Mouse (Mus musculus) heart, embryonic 14.5 days (tissue): ENCODE results near the gene Mmp9. TPM values are rescaled to one million over a fixed set of nuclear protein-coding genes. Genes with fewer than 3 reads are reported as not detected.
A peak's percentile ranks its signal among the peaks of the same experiment; 100 is the strongest.

ENCODE experiments used
- ATAC-seq: fragments of 200-750 bp; cut with Nextera tagmentation; 2 replicates; pipeline ENCODE4 v1.8.0; 2017; ENCODE audit warnings: low read depth, moderate TSS enrichment; ENCODE audit not compliant: insufficient number of reproducible peaks, insufficient read depth, low FRiP score
- H3K27ac ChIP-seq, 2 experiments: fragments of 200-500 bp in 1 of 2; fragments of 300-500 bp in 1 of 2; sonication (generic) in 1 of 2; replicated peaks in 1 of 2; 2 replicates each; pipeline ENCODE4 v1.5.1; 2012 to 2014; ENCODE audit warnings: low read depth in 2 of 2, low read length in 2 of 2, control low read depth in 1 of 2, mild to moderate bottlenecking in 1 of 2, mixed read lengths in 1 of 2; ENCODE audit not compliant: control insufficient read depth in 1 of 2, insufficient read depth in 1 of 2
- H3K27me3 ChIP-seq: fragments of 300-500 bp; sonication (generic); 2 replicates; pipeline ENCODE4 v1.6.1; 2014; ENCODE audit warnings: mild to moderate bottlenecking, low read length, control low read depth; ENCODE audit not compliant: control insufficient read depth, insufficient read depth
- H3K36me3 ChIP-seq: fragments of 300-500 bp; sonication (generic); 2 replicates; pipeline ENCODE4 v1.6.1; 2014; ENCODE audit warnings: mild to moderate bottlenecking, control low read depth, low read length, mixed read lengths; ENCODE audit not compliant: control insufficient read depth, insufficient read depth
- H3K4me1 ChIP-seq, 2 experiments: fragments of 200-500 bp in 1 of 2; fragments of 300-500 bp in 1 of 2; sonication (generic) in 1 of 2; 2 replicates each; pipeline ENCODE4 v1.6.1; 2012 to 2014; ENCODE audit warnings: low read length in 2 of 2, control low read depth in 1 of 2, mixed read lengths in 1 of 2; ENCODE audit not compliant: control insufficient read depth in 2 of 2, insufficient read depth in 2 of 2
- H3K4me2 ChIP-seq: fragments of 300-500 bp; sonication (generic); 2 replicates; pipeline ENCODE4 v1.6.1; 2014; ENCODE audit warnings: mild to moderate bottlenecking, low read length
- H3K4me3 ChIP-seq, 2 experiments: fragments of 200-500 bp in 1 of 2; fragments of 300-500 bp in 1 of 2; sonication (generic) in 1 of 2; 2 replicates each; pipeline ENCODE4 v1.5.1; 2012 to 2014; ENCODE audit warnings: low read length in 2 of 2, mild to moderate bottlenecking in 2 of 2, control low read depth in 1 of 2, low read depth in 1 of 2, moderate library complexity in 1 of 2; ENCODE audit not compliant: control insufficient read depth in 1 of 2, insufficient read depth in 1 of 2
- H3K9ac ChIP-seq: fragments of 300-500 bp; sonication (generic); 2 replicates; pipeline ENCODE4 v1.6.1; 2014; ENCODE audit warnings: mild to moderate bottlenecking, low read length
- H3K9me3 ChIP-seq: fragments of 300-500 bp; sonication (generic); 2 replicates; pipeline ENCODE4 v1.6.1; 2016; ENCODE audit warnings: low read length, control low read depth; ENCODE audit not compliant: control insufficient read depth
- WGBS: fragments of 180-500 bp; shearing (Covaris S2); extraction: QIAGEN DNeasy Blood & Tissue Kit; methylation state at CpG from one replicate; pipeline ENCODE4 v1.1.7; 2014; 5-methylcytosine and 5-hydroxymethylcytosine counted together
- polyA plus RNA-seq: library from polyadenylated mRNA; unstranded; fragments of >200 nt; fragmentation: Nextera tagmentation; extraction: Ambion mirVana; gene quantifications from 2 replicates; pipeline ENCODE4 v1.2.1, GENCODE M21; 2014

The Mmp9 gene
- polyA plus RNA-seq, 1 experiment from 2014 or later = 0.09 TPM

DNA sequence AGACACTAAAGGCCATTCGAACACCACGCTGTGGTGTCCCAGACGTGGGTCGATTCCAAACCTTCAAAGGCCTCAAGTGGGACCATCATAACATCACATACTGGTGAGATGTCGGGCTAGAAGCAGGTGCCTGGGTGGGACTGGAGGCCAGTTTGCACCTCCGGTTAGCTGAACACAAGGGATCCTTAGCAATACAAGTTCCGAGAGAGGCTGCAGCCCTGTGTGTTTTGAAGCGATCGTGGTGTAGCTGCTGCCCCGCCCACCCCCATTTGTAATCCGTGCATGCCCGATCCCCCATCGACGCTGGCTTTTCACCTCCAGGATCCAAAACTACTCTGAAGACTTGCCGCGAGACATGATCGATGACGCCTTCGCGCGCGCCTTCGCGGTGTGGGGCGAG is 8.4 kb downstream of the Mmp9 start:
- peak overlapping the region; percentile 50 for H3K4me2 ChIP-seq
- H3K27me3 ChIP-seq = peaks cover 88% of the 10 kb centered on the region
- peak overlapping the region; percentile 7 to 16; a peak in 3 of 4 replicates for H3K4me3 ChIP-seq
- H3K9ac ChIP-seq = no peak overlapping the region
- H3K9me3 ChIP-seq = no peaks in the 10 kb centered on the region
- H3K36me3 ChIP-seq = no peaks in the 10 kb centered on the region
- no peak overlapping the region for H3K27ac ChIP-seq
- 7% methylated on average over 25 of the region's 25 CpGs for WGBS
- ATAC-seq = no peak
- H3K4me1 ChIP-seq = peaks cover 0 to 5% of the 10 kb centered on the region in 2 experiments; a peak in 2 of 4 replicates

DNA sequence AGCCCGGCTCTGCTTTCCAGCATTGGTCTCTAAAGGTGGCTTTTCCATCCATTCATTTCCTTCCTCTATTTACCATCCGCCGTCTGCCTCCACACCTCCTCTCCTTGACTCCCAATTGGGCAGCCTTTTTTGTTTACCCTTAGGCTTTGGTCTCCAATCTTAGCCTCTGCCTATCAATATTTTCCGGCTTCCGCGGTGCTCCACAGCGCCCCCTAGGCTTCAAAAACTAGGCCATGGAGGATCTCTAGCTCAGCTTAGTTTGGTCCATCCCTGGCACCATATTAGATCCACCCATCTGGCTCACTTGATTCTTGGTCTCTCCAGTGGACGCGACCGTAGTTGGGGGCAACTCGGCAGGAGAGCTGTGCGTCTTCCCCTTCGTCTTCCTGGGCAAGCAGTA is 9.9 kb downstream of the Mmp9 start:
- Histone ChIP-seq H3K36me3 (no peaks in the 10 kb centered on the region), H3K4me2 (no peak overlapping the region), H3K9me3 (no peaks in the 10 kb centered on the region), H3K27ac (no peak overlapping the region), H3K27me3 (peaks cover 94% of the 10 kb centered on the region), H3K4me3 (no peak overlapping the region), H3K9ac (no peak overlapping the region), H3K4me1 (peaks cover 0 to 5% of the 10 kb centered on the region in 2 experiments; a peak in 2 of 4 replicates)
- 21% methylated on average over 13 of the region's 13 CpGs for WGBS
- no peak for ATAC-seq

- WGBS = 79% methylated on average over 4 of the region's 4 CpGs
- peaks cover 0 to 5% of the 10 kb centered on the region in 2 experiments; a peak in 2 of 4 replicates for H3K4me1 ChIP-seq
- ATAC-seq = no peak
These were observed 11.2 kb downstream of the Mmp9 start for GRCm38 (mm10) chr2:164951745-164952144.

DNA sequence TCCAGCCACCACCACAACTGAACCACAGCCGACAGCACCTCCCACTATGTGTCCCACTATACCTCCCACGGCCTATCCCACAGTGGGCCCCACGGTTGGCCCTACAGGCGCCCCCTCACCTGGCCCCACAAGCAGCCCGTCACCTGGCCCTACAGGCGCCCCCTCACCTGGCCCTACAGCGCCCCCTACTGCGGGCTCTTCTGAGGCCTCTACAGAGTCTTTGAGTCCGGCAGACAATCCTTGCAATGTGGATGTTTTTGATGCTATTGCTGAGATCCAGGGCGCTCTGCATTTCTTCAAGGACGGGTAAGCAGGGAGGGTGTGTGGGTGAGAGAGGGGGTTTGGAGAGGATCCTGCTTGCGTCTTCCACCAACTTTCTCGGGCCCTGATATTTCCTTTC is 11.9 kb downstream of the Mmp9 start:
- no peak overlapping the region for H3K4me3 ChIP-seq
- ATAC-seq = no peak
- no peak overlapping the region for H3K4me2 ChIP-seq
- 42% methylated on average over 13 of the region's 13 CpGs for WGBS
- H3K9ac ChIP-seq = no peak overlapping the region
- H3K36me3 ChIP-seq = no peaks in the 10 kb centered on the region
- H3K9me3 ChIP-seq = no peaks in the 10 kb centered on the region
- no peak overlapping the region for H3K27ac ChIP-seq
- peaks cover 76% of the 10 kb centered on the region for H3K27me3 ChIP-seq
- peaks cover 0 to 5% of the 10 kb centered on the region in 2 experiments; a peak in 2 of 4 replicates for H3K4me1 ChIP-seq

More at GRCm38 (mm10) chr2:164951745-164952144, 11.2 kb downstream of the Mmp9 start:
- Histone ChIP-seq H3K4me2 (no peak overlapping the region), H3K27ac (no peak overlapping the region), H3K4me3 (no peak overlapping the region), H3K27me3 (peaks cover 83% of the 10 kb centered on the region), H3K9me3 (no peaks in the 10 kb centered on the region), H3K36me3 (no peaks in the 10 kb centered on the region), H3K9ac (no peak overlapping the region)

GRCm38 (mm10) chr2:164953224-164953623 is 12.6 kb downstream of the Mmp9 start:
- 3% methylated on average over 21 of the region's 21 CpGs for WGBS

GRCm38 (mm10) chr2:164955725-164956124 is 15.1 kb downstream of the Mmp9 start:
- Histone ChIP-seq H3K9me3 (no peaks in the 10 kb centered on the region), H3K4me3 (no peak overlapping the region), H3K36me3 (no peaks in the 10 kb centered on the region), H3K27me3 (peaks cover 46% of the 10 kb centered on the region), H3K4me2 (no peak overlapping the region), H3K4me1 (peaks cover 0 to 10% of the 10 kb centered on the region in 2 experiments; a peak in 2 of 4 replicates), H3K27ac (no peak overlapping the region), H3K9ac (no peak overlapping the region)
- no peak for ATAC-seq
- 61% methylated on average over 4 of the region's 4 CpGs for WGBS

More at GRCm38 (mm10) chr2:164953224-164953623, 12.6 kb downstream of the Mmp9 start:
- Histone ChIP-seq H3K9me3 (no peaks in the 10 kb centered on the region), H3K4me3 (no peak overlapping the region), H3K4me1 (peaks cover 0 to 5% of the 10 kb centered on the region in 2 experiments; a peak in 2 of 4 replicates), H3K27ac (no peak overlapping the region), H3K9ac (no peak overlapping the region), H3K27me3 (peaks cover 68% of the 10 kb centered on the region), H3K36me3 (no peaks in the 10 kb centered on the region), H3K4me2 (0 out of 2 replicates have a peak overlapping the region, but pooled peaks have one; percentile 23)
- peak; percentile 55 for ATAC-seq

DNA sequence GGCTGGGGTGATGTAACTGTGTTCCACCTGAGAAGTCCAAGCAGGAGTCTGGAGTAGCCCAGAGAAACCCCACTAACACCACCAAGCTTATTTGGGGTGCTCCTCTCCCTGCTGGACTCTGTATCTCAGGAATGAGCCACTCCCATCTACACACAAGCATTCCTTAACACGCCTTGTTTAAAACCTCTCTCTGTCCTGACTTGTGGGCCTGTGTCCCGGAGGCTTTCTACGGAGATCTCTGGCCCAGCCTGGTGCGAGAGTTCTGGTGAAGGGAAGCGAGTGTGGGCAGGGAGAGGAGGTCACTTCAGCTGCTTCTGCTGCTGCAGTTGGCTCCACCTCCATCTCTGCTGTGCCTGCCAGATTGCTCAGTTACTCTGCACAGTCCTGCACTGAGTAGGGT is 15.6 kb downstream of the Mmp9 start:
- Histone ChIP-seq H3K27ac (no peak overlapping the region), H3K27me3 (peaks cover 41% of the 10 kb centered on the region)

More for the DNA sequence above, 15.6 kb downstream of the Mmp9 start:
- no peak overlapping the region for H3K4me3 ChIP-seq
- H3K4me1 ChIP-seq = peaks cover 0 to 14% of the 10 kb centered on the region in 2 experiments; a peak in 3 of 4 replicates
- H3K9me3 ChIP-seq = no peaks in the 10 kb centered on the region
- no peak for ATAC-seq
- H3K9ac ChIP-seq = no peak overlapping the region
- H3K36me3 ChIP-seq = no peaks in the 10 kb centered on the region
- 29% methylated on average over 5 of the region's 5 CpGs for WGBS
- no peak overlapping the region for H3K4me2 ChIP-seq
